Mouse (Mus musculus): ENCODE measurements around the gene Foxn3. TPM values are rescaled to one million over a fixed set of nuclear protein-coding genes. Genes with fewer than 3 reads are reported as not detected.

The Foxn3 gene
- polyA plus RNA-seq, 1 experiment from 2014 or later = 90.0 TPM

DNA sequence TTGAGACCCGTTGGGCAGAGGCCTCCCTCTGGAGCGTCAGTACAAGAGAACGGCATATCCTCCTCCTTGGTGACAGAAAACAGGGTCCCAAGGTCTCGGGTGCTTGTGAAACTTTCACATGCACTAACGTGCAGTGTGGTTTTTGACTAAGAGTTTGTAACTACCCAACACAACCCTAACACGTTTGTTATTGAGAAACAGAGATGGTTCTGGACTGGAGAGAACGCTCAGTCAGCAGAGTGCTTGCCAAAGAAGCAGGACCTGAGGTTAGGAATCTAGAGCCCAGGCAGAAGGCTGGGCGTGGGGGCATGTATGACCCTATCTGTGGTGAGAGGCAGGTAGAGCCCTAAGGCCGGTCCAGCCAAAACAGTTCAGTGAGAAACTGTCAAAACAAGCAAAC lies 330.9 kb downstream of the Foxn3 start:
- Histone ChIP-seq H3K27me3 (no peaks in the 10 kb centered on the region), H3K4me2 (replicated peaks) (no peak overlapping the region), H3K27ac (replicated peaks) (0 out of 2 replicates have a peak overlapping the region, but pooled peaks have one; percentile 35), H3K4me1 (peaks cover 91% of the 10 kb centered on the region), H3K36me3 (no peaks in the 10 kb centered on the region), H3K4me3 (no peak overlapping the region), H3K9ac (replicated peaks) (no peak overlapping the region; the same call in 1 of the 2 replicates), H3K9me3 (no peaks in the 10 kb centered on the region)
- no peak for ATAC-seq (ENCODE audit: low FRiP score, low read depth)
- 68% methylated on average over 9 of the region's 9 CpGs for WGBS

DNA sequence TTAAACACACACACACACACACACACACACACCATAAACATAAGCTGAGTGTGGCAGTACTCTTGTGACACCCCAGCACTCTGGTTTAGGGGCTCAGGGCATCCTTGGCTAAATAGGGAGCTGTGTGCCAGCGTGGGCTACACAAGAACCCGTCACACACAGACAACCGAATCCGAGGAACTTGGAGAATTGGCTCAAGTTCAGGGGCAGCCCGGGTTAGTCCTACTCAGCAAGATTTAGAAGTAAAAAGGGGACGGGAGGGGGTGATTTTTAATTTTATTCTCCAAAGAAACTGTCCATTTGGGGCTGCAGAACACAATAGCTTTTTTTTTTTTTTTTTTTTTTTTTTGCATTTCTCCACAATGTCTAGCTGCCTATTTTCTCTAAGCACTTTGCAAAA lies 332.1 kb downstream of the Foxn3 start:
- no peaks in the 10 kb centered on the region for H3K9me3 ChIP-seq
- ATAC-seq (ENCODE audit: low FRiP score, low read depth) = no peak
- WGBS = 59% methylated on average over 6 of the region's 6 CpGs
- H3K4me1 ChIP-seq = peaks cover 97% of the 10 kb centered on the region
- H3K4me3 ChIP-seq = no peak overlapping the region
- no peak overlapping the region for H3K9ac ChIP-seq (replicated peaks)
- no peak overlapping the region for H3K4me2 ChIP-seq (replicated peaks)
- no peaks in the 10 kb centered on the region for H3K27me3 ChIP-seq
- peak overlapping the region; percentile 76 for H3K27ac ChIP-seq (replicated peaks)
- H3K36me3 ChIP-seq = no peaks in the 10 kb centered on the region

DNA sequence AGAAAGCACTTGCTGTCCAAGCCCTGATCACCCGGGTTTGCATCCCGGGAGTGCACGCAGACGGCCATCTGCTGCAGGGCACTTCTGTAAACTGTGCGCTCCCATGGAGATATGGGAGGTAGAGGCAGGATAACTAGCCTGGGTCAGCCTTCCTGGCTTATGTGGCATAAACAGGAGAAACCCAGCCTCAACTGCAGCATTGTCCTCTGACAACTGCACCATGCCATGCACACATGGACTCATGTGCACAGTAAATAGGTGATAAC lies 332.7 kb downstream of the Foxn3 start:
- Histone ChIP-seq H3K4me2 (replicated peaks) (peak overlapping the region; percentile 28), H3K27ac (replicated peaks) (peak overlapping the region; percentile 76), H3K36me3 (no peaks in the 10 kb centered on the region), H3K9me3 (no peaks in the 10 kb centered on the region), H3K4me1 (peaks cover 97% of the 10 kb centered on the region), H3K4me3 (no peak overlapping the region), H3K27me3 (no peaks in the 10 kb centered on the region), H3K9ac (replicated peaks) (0 out of 2 replicates have a peak overlapping the region, but pooled peaks have one; percentile 7)
- peak; percentile 25 for ATAC-seq (ENCODE audit: low FRiP score, low read depth)
- WGBS = 17% methylated on average over 5 of the region's 5 CpGs

DNA sequence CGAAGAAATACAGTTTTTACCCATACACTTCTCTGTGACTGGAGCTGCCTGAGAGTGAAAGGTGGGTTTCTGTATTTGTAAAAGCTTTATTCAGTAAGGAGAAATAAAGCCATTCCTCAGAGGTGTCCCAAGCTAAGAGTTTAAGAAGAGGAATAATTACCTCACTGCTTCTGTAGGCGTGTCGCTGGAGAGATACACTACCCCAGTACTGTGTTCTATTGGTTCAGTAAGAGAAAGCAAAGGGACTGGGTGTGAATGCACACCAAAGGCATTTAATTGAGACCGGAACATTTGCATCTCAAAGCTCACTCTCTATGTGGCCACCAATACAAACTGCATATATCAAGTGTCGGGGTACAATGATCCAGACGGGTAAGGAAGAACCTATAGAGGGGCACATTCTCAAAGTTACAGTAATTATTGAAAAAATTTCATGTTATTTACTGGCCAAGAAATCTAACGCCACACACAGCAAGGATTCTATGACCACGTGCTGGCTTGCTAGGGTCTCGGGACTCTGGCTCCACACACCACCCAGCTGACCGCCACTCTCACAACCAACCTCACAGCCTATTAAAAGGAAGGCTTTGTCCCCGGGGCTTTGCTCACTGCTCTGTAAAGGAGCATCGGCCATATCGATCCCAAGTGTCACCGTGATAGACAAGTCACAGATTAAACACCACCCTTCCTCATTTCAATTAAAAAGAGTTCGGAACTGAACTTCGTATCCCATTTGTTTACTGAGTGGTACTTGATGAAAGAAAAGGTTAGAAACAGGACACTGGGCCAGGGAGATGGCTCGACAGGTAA lies 333.2 kb downstream of the Foxn3 start:
- Histone ChIP-seq H3K27me3 (no peaks in the 10 kb centered on the region), H3K4me1 (peaks cover 97% of the 10 kb centered on the region), H3K36me3 (no peaks in the 10 kb centered on the region), H3K9ac (replicated peaks) (0 out of 2 replicates have a peak overlapping the region, but pooled peaks have one; percentile 7), H3K4me2 (replicated peaks) (peak overlapping the region; percentile 28), H3K9me3 (no peaks in the 10 kb centered on the region), H3K4me3 (no peak overlapping the region), H3K27ac (replicated peaks) (peak overlapping the region; percentile 76)
- 13% methylated on average over 17 of the region's 17 CpGs for WGBS
- ATAC-seq (ENCODE audit: low FRiP score, low read depth) = peak; percentile 83

DNA sequence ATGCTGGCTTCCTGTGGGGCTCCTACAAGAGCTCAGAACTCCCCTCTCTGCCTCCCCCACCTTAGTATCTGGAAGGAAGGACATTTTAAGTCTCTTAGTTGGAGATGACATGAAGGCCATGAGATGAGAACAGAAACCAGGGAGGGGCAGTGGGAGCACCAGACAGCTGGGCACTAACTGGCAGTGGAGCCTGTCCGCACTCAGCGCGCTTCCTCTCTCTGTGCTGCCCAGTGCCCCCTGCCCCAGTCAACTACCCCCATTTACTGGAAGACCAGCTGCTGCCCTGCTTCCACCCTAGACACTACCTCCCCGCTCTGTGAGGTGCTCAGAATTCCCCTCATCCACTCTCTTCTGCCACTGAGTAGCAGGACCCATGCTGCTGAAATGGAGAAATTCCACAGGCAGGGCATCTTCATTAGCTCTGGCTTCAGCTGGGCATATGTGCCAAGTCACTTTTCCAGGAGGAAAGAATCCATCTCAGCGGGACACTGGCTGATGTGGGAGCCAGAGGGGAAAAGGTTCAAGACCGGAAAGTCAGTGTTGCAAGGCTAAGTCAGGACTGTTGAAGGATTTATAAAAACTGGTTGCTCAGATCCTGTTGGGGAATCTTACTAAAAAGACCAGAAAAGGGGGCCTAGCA lies 335.9 kb downstream of the Foxn3 start:
- Histone ChIP-seq H3K4me3 (no peak overlapping the region), H3K9ac (replicated peaks) (no peak overlapping the region), H3K4me2 (replicated peaks) (no peak overlapping the region), H3K9me3 (no peaks in the 10 kb centered on the region), H3K36me3 (no peaks in the 10 kb centered on the region), H3K27ac (replicated peaks) (no peak overlapping the region), H3K27me3 (no peaks in the 10 kb centered on the region; the same call in 1 of the 2 replicates), H3K4me1 (peaks cover 91% of the 10 kb centered on the region)
- ATAC-seq (ENCODE audit: low FRiP score, low read depth) = no peak
- 88% methylated on average over 6 of the region's 6 CpGs for WGBS

DNA sequence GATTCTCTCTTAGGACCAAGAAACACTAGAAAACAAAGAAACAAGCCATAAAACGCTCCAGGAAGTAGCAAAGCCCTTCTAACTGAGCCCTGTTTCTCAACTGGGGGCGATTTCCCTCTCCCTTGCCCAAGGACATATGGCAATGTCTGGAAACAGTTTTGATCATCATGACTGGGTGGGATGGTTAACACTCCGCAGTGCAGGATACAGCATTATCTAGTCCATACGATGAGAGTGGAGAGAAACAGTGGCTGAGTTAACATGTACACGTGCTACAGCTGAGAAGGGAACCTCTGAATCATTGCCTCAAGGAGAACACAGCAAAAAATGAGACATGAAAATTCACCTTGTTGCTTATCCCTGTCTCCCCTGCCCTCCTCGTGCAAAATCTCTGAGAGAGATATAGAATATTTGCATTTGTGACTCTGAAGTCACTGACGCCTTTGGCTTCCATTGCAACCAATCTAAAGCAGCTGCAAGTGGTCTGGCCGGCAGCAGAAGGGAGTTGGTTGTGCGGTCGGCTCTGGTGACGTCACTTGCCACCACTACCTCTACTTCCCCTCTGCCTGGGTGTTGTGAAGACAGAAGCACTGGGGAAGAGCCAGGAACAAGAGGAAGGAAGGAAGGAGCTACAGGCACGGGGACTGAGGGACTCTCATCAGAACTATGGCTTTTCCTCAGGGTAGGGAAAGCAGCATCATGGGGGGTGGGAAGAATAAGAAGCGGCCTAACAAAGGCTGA lies 338.3 kb downstream of the Foxn3 start:
- no peaks in the 10 kb centered on the region for H3K9me3 ChIP-seq
- 69% methylated on average over 13 of the region's 13 CpGs for WGBS
- no peak overlapping the region for H3K27ac ChIP-seq (replicated peaks)
- ATAC-seq (ENCODE audit: low FRiP score, low read depth) = no peak
- H3K4me3 ChIP-seq = no peak overlapping the region
- no peaks in the 10 kb centered on the region; the same call in 1 of the 2 replicates for H3K27me3 ChIP-seq
- H3K36me3 ChIP-seq = no peaks in the 10 kb centered on the region
- no peak overlapping the region for H3K4me2 ChIP-seq (replicated peaks)
- H3K9ac ChIP-seq (replicated peaks) = no peak overlapping the region
- peaks cover 87% of the 10 kb centered on the region for H3K4me1 ChIP-seq

DNA sequence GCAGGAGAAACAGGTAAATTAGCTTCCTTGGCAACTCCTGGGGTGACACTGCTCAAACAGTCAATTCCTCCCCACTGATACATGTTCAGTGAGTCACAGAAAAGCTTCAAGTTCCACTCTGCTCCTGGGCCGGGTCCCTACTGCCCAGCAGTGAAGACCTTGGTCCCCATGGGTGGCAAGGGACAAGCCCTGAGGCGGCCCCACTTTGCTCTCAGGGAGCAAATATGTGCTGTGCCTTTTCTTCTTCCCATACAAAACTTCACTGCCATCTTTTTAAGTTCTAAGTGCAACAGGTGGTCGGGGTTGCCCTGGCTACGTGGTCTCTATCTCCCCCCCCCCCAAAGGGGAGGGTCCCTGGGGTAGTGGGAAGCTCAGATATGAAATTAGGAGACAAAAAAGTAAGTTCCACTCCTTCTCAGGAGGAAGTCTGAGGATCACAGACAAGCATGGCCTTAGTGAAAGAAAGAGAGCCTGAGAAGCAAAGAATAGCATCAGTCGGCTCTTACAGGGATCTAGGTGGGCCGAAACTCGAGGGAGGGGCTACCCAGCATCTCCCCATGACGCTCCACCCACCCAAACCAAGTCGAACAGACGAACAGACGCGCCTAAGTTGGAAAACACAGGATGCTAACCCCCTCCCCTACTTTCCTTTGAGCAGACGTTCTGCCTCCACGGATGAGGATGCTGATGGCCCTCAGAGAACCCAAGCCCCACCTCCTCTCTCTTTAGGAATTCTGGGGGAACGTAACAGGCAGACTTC lies 342.1 kb downstream of the Foxn3 start:
- WGBS = 14% methylated on average over 15 of the region's 15 CpGs
- Histone ChIP-seq H3K27me3 (no peaks in the 10 kb centered on the region; the same call in 1 of the 2 replicates), H3K27ac (replicated peaks) (peak overlapping the region; percentile 89), H3K4me3 (no peak overlapping the region), H3K4me1 (peaks cover 85% of the 10 kb centered on the region), H3K36me3 (no peaks in the 10 kb centered on the region), H3K9me3 (no peaks in the 10 kb centered on the region), H3K9ac (replicated peaks) (no peak overlapping the region), H3K4me2 (replicated peaks) (peak overlapping the region; percentile 37)
- peak; percentile 38 for ATAC-seq (ENCODE audit: low FRiP score, low read depth)

DNA sequence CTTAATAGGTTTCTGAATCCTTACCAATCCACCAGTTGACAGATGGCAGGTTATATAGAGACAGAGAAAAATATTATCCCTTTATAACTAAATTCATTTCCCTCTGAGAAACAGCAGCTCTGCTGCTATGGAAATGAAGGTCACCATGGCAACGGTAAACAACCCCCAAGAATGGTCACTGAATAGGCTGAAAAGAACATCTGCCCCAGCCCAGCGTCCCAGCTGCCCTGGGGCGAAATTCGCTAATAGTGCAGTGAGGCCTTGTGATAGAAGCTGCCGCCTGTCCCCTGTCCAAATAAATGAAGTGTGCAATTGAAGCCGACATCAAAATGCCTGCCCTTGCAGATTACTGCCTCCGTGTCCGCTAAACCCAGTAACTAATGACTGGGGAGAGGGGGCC lies 343.0 kb downstream of the Foxn3 start:
- H3K4me3 ChIP-seq = no peak overlapping the region
- H3K27me3 ChIP-seq = no peaks in the 10 kb centered on the region; the same call in 1 of the 2 replicates
- H3K36me3 ChIP-seq = no peaks in the 10 kb centered on the region
- 3% methylated on average over 8 of the region's 8 CpGs for WGBS
- peak overlapping the region; percentile 89 for H3K27ac ChIP-seq (replicated peaks)
- H3K4me2 ChIP-seq (replicated peaks) = peak overlapping the region; percentile 37
- H3K9ac ChIP-seq (replicated peaks) = no peak overlapping the region
- ATAC-seq (ENCODE audit: low FRiP score, low read depth) = peak; percentile 88
- H3K9me3 ChIP-seq = no peaks in the 10 kb centered on the region
- peaks cover 85% of the 10 kb centered on the region for H3K4me1 ChIP-seq

DNA sequence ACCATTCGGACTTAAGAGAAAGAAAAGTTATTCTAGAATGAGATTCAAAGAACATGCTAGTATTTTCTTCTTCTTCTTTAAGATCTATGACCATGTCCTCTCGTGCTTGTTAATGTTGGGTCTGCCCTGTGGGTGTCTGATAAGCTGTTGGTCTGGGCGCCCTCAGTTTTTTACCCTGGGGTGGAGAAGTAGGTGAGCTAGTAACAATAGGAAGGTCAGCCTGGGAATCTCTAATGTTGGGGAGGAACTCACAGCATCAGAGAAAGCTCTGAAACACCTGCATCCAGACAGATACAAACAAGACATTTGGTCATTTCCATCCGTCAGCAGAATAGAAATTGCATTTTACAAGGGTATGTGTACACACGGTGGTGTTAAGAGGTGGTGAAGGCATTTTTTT lies 343.6 kb downstream of the Foxn3 start:
- Histone ChIP-seq H3K27ac (replicated peaks) (peak overlapping the region; percentile 89), H3K4me3 (no peak overlapping the region), H3K9me3 (no peaks in the 10 kb centered on the region), H3K36me3 (no peaks in the 10 kb centered on the region), H3K4me1 (peaks cover 85% of the 10 kb centered on the region), H3K4me2 (replicated peaks) (peak overlapping the region; percentile 37), H3K27me3 (no peaks in the 10 kb centered on the region; the same call in 1 of the 2 replicates), H3K9ac (replicated peaks) (no peak overlapping the region)
- peak; percentile 5; the same call in 1 of the 2 replicates for ATAC-seq (ENCODE audit: low FRiP score, low read depth)
- WGBS = 11% methylated on average over 5 of the region's 5 CpGs

DNA sequence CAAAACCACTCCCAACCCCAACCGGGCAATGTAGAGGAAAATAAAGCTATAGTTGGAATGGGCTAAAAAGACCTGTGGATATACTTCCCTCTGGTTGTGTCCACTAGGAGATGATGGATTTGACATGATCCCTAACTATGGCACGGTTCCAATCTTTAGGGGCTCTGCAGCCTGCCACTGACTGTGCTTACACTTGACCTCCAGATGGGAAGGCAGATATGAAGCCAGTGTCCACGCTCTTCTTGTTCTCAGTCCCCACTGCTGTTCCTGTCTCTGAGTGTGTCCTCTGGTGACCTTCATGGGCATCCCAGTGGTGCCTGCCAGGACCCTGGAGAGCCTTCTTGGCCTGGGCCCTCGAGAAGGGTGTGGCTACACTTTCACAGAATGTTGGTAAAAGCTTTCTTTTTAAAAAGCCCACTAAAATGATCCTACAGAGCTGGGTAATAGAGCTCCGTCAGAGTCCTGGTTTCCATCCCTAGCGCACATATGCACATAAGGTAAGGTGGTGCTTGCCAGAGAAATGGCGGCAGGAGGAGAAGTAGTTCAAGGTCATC lies 346.2 kb downstream of the Foxn3 start:
- WGBS = 93% methylated on average over 7 of the region's 7 CpGs

DNA sequence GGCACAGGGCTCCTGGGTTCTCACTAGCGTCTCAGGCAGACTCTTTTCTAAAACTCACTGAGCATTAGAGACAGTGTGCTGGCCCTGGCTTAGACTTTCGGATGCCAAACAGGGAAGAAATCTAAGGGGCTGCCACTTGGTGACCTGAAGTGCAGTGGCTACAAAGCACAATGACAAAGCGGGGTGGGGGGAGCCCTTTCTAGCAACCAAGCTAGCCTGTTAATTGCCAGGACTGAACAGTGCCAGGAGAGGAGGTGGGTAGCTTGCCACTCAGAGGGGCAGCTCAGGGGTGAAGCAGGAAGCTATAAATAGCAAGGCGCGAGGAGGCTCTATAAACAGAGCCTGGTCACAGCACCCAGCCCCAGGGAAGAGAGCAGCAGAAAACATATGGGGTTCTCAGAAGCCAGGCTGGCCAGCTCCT lies 347.0 kb downstream of the Foxn3 start:
- WGBS = 56% methylated on average over 5 of the region's 5 CpGs
- H3K4me2 ChIP-seq (replicated peaks) = no peak overlapping the region
- no peaks in the 10 kb centered on the region for H3K27me3 ChIP-seq
- no peak for ATAC-seq (ENCODE audit: low FRiP score, low read depth)
- peak overlapping the region; percentile 49 for H3K27ac ChIP-seq (replicated peaks)
- peaks cover 67% of the 10 kb centered on the region for H3K4me1 ChIP-seq
- peak overlapping the region; percentile 20; the same call in 1 of the 2 replicates for H3K9ac ChIP-seq (replicated peaks)
- no peaks in the 10 kb centered on the region for H3K9me3 ChIP-seq
- H3K4me3 ChIP-seq = no peak overlapping the region
- H3K36me3 ChIP-seq = no peaks in the 10 kb centered on the region

More for the DNA sequence above, 346.2 kb downstream of the Foxn3 start:
- no peak overlapping the region for H3K4me2 ChIP-seq (replicated peaks)
- no peak for ATAC-seq (ENCODE audit: low FRiP score, low read depth)
- no peak overlapping the region for H3K9ac ChIP-seq (replicated peaks)
- H3K36me3 ChIP-seq = no peaks in the 10 kb centered on the region
- no peaks in the 10 kb centered on the region for H3K27me3 ChIP-seq
- H3K4me1 ChIP-seq = peaks cover 76% of the 10 kb centered on the region
- H3K9me3 ChIP-seq = no peaks in the 10 kb centered on the region
- H3K4me3 ChIP-seq = no peak overlapping the region
- H3K27ac ChIP-seq (replicated peaks) = peak overlapping the region; percentile 49; the same call in 1 of the 2 replicates

All from midbrain, embryonic 12.5 days (tissue).